Mouse (Mus musculus) mouse embryonic stem cell (cell line): ENCODE data around the gene Ercc6l.

ENCODE experiments used
- in situ Hi-C, 2 experiments: fragments of 300-500 bp; cut with MboI; formaldehyde crosslinking; loops; 1 replicate in 1 of 2; 3 replicates in 1 of 2; pipeline ENCODE4 v1.14.3; 2019 to 2020; ENCODE audit warnings: low sequenced_read_pairs in 2 of 2, low pct_unique_long_range_greater_than_20kb in 1 of 2, mixed read lengths in 1 of 2; ENCODE audit not compliant: unreplicated experiment in 1 of 2

Ercc6l gene

DNA sequence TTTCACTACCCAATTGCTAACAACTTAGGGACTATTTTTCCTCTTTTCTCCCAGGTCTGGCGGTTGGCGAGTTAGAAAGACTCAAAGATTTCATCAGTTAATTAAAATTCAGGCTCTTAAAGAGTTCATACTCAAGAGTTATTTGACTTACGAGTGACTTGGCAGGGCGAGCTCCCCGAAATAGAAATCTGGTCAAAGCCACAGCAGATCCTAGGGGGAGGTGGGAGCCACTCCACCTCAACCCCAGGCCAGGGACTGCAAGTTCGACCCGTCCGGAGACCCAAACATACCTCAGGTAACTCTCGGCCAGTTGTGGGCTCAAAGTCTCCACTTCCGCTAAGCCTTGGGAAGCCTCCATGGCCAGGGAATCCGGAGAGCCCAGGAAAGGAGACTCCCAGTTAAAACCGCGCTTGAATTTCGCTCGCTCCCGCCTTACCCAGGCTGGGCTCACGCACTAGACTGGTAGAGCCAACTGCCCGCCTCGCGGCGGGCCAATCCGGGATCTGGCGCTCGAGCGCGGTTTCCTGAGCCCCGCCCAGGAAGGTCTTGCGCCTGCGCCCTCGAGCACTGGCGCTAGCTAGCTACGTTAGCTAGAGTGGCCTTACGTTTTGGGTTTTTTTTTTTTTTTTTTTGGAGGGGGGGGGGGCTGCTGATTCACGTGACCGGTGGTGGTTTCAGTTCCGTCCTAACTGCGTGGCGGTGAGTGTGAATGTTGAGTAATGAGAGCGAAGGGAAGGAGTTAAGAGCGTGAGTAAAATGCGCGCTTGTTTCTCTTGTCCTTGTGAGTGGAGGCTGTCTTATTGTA, at the start of gene Ercc6l:
Ercc6l (minus strand) TSS at position 474 of the 805 bp plus-strand sequence.
- in situ Hi-C loops = no loop called here

DNA sequence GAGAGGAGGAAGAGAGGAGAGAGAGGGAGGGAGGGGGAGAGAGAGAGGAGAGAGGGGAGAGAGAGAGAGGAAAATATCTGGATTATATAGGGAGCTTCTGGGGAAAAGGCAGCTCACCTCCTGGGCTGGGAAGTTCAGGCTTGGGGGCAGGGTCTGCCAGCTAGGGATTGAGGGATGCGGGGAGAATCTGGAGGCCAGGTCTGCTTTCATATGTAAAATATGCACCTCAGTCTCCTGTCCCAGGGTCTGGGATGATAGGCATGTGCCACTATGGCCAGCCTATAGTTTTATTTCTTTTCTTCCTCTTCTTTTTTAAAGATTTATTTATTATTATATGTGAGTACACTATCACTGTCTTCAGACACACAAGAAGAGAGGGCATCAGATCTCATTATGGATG, 33.9 kb upstream of the Ercc6l start:
- in situ Hi-C loops = no loop called here

DNA sequence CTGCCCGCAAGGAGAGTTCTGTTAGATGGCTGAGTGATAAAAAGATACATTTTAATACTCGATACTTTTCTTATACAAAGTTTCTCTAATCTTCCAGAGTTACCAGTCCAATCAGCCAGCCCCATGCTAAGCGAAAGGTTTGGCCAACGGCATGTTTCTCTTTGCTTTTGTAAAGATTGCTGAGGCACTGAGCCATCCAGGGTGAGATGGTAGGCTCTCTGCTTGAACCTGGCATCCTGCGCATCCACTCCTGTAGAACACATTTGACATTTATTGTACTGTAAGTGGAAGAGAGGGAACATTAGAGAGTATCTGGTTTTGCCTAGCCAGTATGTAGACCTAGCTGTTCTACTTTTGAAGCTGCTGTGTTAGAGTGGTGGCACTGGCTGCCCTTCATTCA, 32.7 kb upstream of the Ercc6l start:
- in situ Hi-C loops = no loop called here

DNA sequence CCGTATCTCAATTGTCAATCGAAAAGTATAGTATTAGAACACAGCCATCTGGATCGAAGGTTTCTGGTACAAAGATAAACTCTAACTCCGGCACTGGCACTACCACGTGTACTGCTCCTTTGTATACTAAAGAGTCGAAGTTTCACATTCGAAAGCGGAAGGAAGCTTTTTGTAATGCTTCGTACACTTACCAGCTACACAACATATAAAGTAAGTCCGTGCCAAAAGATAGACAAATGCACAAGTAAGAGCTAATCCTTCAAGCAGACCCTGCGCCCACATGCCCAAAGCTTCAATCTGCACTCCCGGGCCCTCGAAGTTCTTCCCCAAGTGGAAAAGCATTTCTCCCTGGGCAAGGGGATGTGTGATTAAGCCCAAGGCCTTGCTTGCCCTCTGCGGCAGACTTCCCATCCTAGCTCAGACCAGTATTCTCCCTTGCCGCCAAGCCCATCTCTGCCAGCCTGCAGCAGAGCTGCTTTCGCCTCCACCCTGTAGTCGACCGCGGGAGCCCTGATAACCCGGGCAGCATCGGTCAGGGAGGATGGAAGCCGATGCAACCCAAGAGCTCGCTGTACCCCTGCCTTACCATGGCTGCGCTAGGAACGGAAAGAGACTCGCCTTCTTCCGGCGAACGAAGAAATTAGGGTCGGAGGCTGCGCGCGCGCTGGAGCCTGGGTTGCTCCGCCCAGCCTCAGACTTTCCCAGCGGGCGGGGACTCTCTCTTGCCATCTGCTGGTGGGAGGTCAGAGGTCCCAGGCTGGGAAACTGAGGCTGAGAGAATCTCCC, 32.0 kb upstream of the Ercc6l start, which contains the start of gene Rps4x:
Rps4x (minus strand) TSS at position 683 of the 786 bp plus-strand sequence.
- in situ Hi-C loops = no loop called here

DNA sequence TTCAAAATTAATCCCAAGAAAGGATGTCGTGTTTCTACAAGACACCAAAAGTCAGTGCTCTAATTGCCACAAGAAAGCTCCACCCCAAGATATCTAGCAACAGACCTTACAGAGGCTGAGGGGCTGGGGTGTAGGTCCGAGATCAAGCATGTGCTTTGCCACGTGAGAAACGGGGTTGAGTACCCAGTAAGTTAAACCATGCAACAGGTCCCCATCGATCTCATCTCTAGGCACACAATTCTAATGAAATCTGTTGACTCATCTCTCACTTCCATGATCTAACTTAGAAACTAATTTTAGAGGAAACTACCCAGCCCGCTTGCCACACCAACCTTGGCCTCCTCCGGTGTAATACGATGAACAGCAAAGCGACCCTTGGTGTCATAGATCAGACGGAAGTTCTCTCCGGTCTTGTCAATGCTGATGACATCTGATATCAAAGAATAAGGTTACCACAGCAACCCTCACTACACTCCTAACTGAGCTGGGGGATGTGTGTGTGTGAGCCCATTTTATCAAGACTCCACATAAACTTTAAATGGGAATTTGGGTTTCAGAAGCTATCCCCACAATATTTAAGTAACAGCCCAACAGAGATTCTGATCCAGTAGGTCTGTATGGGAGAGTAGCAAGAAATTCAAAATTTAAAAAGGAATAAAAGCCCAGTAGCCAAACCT, 30.3 kb upstream of the Ercc6l start:
- in situ Hi-C loops = no loop called here

DNA sequence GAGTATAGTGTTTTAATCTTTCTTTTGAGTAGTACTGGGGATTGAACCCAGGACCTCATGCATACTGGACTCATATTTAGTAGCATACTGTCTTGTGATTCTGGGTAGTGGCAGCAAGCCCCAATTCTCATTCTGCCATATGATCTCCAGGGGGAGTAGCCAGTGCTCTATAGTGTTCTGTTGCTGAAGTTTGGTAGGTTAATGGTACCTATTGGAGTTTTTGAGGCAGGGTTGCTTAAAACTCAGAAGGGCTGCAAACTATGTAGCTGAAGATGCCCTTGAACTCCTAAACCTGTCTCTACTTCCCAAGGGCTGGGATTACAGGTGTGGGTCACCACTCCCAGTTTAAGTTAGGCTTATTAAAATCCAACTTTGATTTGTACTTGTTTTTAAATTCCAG, 25.7 kb upstream of the Ercc6l start:
- in situ Hi-C loops = no loop called here

DNA sequence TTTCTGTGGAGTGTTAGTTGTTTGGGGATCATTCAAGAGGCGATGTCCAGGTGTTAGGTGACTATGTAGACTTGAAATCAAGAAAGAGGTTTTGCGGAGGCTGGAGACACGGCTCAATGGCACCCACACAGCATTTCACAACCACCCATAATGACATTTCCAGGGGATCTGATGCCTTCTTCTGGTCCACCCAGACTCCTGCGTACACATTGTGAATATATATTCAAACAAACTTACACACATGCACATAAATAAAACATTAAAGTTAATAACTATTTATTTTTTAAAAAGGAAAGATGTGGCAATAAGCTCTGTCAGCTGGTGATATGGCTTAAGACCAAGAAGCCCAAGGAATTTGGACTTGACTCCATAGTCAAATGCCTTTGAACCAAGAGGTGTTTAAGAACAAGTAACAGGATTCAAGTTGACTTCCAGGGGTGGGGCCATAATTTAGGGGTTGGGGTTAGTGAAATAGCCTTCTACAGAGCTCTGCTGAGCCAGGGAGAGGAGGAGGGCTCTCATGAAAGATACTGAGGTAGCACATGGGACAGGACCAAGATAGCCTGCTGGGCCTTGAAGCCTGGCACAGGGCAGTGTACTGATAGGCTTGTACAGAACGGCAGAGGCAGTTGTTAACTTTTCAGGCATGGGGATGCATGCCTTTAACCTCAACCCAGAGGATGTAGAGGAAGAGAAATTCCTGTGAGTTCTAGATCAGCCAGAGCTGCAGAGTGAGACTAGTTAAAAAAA, 18.8 kb upstream of the Ercc6l start:
- in situ Hi-C loops = no loop called here

DNA sequence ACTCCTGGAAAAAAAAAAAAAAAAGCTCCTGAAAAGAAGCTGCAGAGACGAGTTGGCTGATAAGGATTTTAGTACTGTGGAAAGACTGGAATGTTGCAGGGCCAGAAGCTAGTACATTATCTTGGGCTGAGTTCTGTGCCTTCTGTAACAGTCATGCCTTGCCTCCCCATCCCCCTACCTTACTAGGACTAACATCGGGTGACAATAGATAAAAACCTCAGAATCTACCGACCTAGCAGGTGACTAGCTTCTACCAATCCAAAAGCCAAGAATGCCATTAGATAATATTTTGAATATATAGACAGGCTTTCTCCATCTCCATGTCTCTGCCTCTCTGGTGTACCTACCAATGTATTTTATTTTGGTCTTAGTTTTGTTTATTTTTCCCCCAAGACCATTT, 14.0 kb upstream of the Ercc6l start:
- in situ Hi-C loops = no loop called here

DNA sequence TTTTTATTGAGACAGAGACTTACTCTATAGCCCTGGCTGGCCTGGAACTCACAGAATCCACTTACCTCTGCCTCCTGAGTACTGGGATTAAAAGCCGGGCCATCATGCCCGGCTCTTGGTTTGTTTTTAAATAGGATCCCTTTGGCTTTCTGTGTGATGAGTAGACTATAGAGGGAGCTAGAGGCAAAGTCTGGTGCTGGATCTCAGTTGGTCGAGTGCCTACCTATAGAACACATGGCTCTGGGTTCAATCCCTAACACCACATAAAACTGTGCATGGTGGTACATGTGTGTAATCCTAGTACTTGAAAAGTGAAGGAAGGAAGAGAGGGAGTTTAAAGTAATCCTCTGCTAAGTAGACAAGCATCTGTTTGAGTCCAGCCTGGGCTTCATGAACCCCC, 13.2 kb upstream of the Ercc6l start:
- in situ Hi-C loops = no loop called here

DNA sequence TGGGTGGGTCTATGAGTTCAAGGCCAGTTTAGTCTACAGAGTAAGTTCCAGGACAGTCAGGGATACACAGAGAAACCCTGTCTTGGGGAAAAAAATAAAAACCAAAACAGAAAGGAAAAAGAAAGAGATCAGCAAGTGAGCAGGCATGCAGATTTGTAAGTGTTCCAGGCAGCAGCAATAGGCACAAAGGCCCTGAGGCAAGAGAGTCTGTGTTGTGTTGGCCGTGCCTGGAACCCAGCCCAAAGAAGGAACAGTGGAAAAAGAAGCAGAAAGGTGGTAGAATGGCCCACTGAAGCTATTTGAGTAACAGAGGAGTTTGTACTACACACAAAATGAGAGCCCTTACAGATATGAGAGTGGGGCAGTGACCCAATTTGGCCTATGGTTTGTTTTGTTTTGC, 12.8 kb upstream of the Ercc6l start:
- in situ Hi-C loops = no loop called here

DNA sequence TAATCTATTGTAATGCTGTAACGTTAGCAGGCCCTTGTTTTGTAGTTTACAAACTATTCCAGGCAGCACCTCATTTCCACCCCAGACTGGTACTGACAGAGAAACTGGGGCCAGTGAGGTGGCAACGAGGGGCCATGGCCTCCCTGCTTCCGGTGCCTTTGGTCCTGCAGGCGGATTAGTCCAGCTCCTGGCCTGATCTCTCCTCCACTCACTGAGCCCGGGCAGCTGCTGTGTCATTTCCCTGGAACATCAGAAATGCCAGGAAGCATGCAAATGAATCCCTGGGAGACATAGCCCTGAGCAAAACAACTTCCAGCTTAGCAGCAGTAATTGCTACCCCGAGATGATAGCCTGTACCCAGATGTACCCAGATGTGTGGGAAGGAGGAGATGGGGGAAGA, 10.1 kb upstream of the Ercc6l start:
- in situ Hi-C loops = no loop called here

DNA sequence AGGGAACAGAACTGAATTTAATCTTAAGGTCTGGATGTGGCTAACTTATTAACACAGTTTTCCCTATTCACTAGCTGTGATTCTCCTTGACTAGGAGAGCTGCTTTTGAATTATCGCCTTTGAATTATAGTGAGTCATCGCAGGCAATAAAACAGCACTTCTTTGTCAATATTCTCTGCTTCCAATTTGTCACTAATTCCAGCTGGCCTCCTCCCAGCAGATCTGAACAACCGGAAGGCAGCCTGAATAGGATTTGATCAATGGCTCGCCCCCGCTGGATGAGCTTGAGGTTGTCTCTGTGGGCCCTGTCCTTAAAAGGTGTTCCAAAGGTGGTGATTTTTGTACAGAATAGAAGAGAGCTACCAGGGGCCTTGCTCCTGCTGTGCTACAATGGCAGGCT, 9.6 kb upstream of the Ercc6l start:
- in situ Hi-C loops = no loop called here

DNA sequence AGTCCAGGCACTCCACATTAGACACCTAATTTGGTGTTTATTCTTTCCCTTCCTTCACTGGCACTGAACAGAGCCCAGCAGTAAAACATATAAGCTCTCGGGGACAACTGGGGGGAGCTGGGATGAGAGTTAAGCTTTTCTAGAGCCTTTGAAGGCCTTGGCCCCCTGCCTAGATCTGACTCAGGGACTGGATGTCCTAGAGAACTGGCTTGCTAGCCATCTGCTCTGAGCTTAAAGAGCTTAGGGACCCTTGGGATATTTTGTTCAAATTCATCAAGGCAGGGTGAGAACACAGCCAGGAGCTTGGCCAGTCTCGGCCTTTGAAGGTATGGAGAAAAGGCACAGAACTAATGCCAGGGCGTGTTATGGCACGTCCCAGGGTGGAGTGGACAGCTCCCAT, 6.6 kb upstream of the Ercc6l start:
- in situ Hi-C loops = no loop called here

DNA sequence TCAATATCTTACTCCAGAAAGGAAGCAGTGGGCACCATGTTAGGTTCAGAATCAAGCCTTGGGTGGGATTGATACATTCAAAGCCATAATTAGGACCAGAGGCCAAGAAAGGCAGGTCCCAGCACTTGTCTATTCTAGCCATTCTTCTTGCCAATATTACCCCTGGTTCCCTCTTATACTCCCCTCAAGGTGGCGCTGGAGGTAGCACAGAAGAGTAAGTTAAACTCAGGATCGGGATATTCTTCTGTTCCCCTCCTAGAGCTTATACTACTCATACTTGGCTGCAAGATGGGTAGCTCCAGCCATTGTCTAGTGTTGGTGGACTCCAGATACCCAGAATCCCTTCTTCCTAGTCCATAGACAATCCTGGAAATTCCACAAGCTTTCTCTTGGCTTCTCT, 6.2 kb upstream of the Ercc6l start:
- in situ Hi-C loops = no loop called here

DNA sequence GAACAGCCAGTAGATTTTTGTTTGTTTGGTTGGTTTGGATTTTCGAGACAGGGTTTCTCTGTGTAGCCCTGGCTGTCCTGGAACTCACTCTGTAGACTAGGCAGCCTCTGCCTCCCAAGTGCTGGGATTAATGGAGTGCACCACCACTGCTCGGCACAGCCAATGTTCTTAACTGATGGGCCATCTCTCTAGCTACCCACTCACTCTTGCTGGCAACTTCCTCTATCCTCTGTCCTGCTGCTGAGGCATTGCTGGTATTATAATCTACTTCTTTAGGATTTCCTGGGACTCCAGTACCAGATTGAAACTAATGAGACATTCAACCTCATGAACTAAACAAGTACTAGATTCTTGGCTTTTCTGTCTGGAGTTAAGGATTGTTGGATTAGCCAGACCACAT, 3.6 kb upstream of the Ercc6l start:
- in situ Hi-C loops = no loop called here

DNA sequence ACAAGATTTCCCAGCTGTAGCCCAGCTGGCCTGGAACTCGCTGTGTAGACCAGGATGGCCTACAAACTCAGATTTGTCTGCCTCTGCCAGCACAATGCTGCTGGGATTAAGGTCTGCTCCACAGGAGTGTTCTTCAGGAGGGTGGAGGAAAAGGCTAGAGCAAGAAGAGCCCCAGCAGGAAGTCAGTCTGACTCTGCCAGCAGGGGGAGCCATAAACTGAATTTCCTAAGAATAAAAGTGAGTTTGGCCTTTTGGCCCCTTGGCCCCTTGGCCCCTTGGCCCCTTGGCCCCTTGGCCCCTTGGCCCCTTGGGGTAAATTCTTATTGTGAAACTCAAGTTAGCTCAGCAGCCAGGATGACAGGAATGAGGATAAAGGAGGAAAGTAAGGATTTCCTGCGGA, 2.9 kb upstream of the Ercc6l start:
- in situ Hi-C loops = no loop called here

DNA sequence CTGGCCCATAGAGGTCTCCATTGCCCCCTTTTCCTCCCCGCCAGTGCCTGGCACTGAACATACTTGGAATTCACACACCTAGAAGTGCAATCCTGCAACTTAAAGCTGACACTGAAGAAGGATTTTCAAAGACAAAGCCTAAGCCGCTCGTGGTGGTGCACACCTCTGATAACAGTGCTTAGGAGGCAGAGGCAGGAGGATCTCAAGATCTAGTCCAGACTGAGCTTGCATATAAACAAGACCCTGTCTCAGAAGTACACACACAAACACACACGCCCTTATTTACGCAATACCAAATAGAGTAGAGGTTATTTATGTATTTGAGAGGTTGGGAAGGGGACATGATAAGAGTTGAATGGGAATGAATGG, 516 bp upstream of the Ercc6l start:
- in situ Hi-C loops = no loop called here

DNA sequence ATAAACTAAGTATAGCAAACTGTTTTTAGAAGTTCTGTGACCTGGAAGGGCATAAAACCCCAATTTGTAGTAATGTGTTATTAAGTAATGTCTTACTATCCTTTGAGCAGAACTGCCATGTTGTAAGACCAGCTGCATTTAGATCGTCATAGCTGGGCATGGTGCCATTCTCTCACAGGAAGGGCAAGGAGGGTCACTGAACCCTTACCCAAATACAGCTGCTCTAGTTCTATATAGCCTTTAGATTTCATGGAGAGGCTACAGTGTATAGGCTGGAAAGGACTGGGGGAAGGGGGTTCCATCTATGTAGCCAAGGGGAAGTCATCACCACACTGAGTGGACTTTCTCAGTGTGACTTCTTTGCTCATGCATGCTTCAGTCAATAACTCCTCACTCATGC, 15.7 kb downstream of the Ercc6l start:
- in situ Hi-C loops = no loop called here

DNA sequence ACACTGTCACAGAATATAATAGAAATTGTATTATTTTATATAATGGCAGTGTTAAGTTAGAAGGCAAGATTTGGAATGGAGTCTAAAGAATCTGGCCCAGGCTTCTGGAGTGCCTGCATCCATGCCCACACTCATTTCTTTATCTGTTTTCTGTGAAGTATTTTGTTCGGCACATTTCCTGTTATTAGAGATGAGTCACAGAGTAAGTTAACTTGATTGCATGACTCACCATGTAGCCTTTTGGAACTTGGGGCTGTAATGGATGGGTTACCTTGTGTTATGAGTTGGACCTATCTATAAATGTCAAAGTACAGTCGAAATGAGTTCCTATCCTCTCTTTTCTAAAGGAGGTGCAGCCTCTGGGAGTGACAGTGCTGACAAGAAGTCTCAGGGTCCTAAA, 35.6 kb downstream of the Ercc6l start:
- in situ Hi-C loops = no loop called here
